Mouse (Mus musculus) fat pad, adult 2 months (tissue): ENCODE results near the gene Rbms3.

Experiments
- DNase-seq: peaks from one replicate; pipeline ENCODE4 v3.0.0-alpha.2; 2011; ENCODE audit warnings: low read depth, low spot score; ENCODE audit errors: extremely low read depth

The Rbms3 gene

DNA sequence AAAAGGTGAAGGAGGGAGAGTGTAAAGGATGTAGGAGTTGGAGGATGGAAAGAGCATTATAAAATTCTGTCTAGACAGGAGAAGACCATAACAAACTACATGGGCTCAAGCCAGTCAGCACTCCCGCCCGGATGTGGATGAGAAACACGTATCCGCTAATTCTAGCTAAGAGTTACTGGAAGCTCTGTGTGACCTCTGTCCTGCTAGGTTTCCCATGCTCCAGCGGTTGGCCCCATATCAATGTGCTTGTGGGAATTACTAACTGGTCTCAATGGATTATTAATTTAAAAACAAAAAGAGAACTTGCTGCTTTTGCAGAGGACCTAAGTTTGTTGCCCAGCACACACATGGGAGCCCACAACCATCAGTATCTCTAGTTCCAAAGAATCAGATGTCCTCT is 1071.9 kb downstream of the Rbms3 start:
- DNase-seq, result no peak

DNA sequence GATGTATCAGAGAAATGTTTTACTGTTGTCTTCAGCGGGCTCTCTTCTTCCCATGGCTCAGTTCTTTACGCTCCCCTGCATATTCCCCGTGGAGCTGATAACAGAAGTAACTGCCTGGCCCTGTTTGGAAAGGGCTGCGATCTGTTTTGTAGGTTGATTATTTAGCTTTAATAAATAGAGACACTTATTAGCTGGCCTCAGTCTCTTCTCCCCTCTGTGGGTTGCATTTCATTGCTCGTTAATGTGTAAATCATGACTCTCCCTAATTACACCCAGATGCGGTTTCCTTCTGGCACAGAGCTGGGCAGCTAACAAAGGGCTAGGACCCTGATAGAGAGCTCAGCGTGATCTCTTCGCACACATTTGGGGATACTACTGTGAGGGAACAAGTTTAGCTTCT is 1073.1 kb downstream of the Rbms3 start:
- DNase-seq, result no peak

- DNase-seq, result no peak
Observed at GRCm38 (mm10) chr9:116553181-116553580, 1076.5 kb downstream of the Rbms3 start.

- DNase-seq, result no peak
Observed at GRCm38 (mm10) chr9:116546156-116546555, 1083.6 kb downstream of the Rbms3 start.

DNA sequence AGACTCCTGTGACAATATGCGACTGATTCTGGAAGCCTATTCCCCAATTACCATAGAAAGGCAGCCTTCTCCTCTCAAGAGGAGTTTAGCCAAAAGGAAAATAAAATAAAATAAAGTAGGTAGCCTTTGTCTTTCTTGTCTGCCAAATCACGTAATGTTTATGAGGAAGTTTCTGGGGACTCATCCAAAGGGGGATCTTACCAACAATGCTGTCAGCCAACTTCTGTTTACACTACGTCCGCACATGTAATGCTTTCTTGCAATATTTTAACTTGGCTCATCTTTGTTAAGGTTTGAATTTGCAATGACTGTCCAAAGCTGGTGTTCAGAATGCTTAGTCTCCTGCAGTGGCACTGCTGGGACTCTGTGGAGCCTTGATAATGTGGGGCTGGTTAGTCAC is 1086.9 kb downstream of the Rbms3 start:
- DNase-seq, result no peak

DNA sequence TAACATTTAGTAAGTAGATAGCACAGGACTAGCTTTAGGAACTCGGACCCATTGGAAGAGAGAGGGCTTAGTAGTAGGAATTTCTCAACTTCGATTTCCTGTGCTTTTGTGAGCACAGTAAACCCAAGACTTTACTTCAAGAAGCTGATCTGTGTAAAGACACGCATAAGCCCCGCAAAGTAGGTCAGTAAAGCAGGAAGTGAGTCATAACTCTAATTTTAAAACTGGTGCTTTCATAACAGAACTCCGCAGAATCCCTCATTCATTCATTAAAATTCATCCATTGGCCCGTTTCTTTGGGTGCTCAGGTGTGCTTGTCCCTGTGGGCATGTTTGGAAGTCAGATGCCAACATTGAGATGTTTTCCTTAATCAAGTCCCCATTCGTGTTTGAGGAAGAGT is 1087.7 kb downstream of the Rbms3 start:
- no peak for DNase-seq

GRCm38 (mm10) chr9:116535709-116536108 is 1094.0 kb downstream of the Rbms3 start:
- no peak for DNase-seq

DNA sequence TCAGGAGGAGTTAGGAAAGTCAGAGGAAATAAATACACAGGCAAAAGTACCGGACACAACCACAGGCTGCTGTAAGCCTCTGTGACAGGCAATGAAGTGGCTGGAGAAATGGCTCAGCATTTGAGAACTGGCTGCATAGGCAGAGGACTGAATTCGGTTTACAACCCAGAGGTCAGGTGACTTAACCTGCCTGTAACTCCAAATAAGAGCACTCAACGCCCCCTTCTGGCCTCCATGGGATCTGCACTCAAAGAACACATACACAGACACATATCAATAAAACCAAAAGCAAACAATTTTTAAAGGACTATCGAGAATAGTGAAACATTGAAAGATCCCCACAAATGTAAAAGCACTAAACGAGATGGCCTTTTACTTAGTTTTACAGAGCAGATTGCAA is 1096.3 kb downstream of the Rbms3 start:
- no peak for DNase-seq

GRCm38 (mm10) chr9:116531121-116531520 is 1098.6 kb downstream of the Rbms3 start:
- no peak for DNase-seq

- no peak for DNase-seq
Observed at GRCm38 (mm10) chr9:116524386-116524785, 1105.3 kb downstream of the Rbms3 start.
